Mouse (Mus musculus) ES-E14 (cell line): ENCODE data around the gene Cyp27b1. TPM values are rescaled to one million over a fixed set of nuclear protein-coding genes. Genes with fewer than 3 reads are reported as not detected.
A peak's percentile ranks its signal among the peaks of the same experiment; 100 is the strongest.

ENCODE experiments used
- DNase-seq: peaks from one replicate; pipeline ENCODE4 v3.0.0-alpha.2; 2013; ENCODE audit warnings: low read depth, low spot score
- H3K27ac ChIP-seq: 2 replicates; pipeline ENCODE4 v1.5.1; 2012; ENCODE audit warnings: low read depth, mild to moderate bottlenecking, low read length, moderate library complexity, mixed read lengths; ENCODE audit not compliant: poor library complexity, insufficient read depth, severe bottlenecking
- H3K36me3 ChIP-seq: 2 replicates; pipeline ENCODE4 v1.6.1; 2012; ENCODE audit warnings: mild to moderate bottlenecking, low read length, moderate library complexity, mixed read lengths; ENCODE audit not compliant: control insufficient read depth, poor library complexity, insufficient read depth, severe bottlenecking
- H3K4me1 ChIP-seq, 2 experiments: fragments of 150-350 bp in 1 of 2; sonication (generic) in 1 of 2; 2 replicates each; pipeline ENCODE4 v1.6.1; 2012; ENCODE audit warnings: low read length in 2 of 2, mild to moderate bottlenecking in 1 of 2, mixed read lengths in 1 of 2; ENCODE audit not compliant: control insufficient read depth in 2 of 2, insufficient read depth in 2 of 2, poor library complexity in 1 of 2
- H3K4me3 ChIP-seq, 2 experiments: fragments of 150-350 bp in 1 of 2; sonication (generic) in 1 of 2; 2 replicates each; pipeline ENCODE4 v1.5.1; 2012; ENCODE audit warnings: low read length in 2 of 2, low read depth in 1 of 2, mild to moderate bottlenecking in 1 of 2, mixed read lengths in 1 of 2; ENCODE audit not compliant: insufficient read depth in 1 of 2, poor library complexity in 1 of 2, severe bottlenecking in 1 of 2
- H3K9ac ChIP-seq: 2 replicates; pipeline ENCODE4 v1.6.1; 2012; ENCODE audit warnings: low read depth, mild to moderate bottlenecking, low read length, mixed read lengths; ENCODE audit not compliant: poor library complexity, insufficient read depth, severe bottlenecking
- H3K9me3 ChIP-seq: fragments of 150-350 bp; sonication (generic); 2 replicates; pipeline ENCODE4 v1.6.1; 2012; ENCODE audit warnings: low read depth, mild to moderate bottlenecking, low read length; ENCODE audit not compliant: control insufficient read depth, insufficient read depth
- CHD2 ChIP-seq: IDR thresholded peaks from 2 replicates; pipeline ENCODE4 v1.6.1; 2014; ENCODE audit warnings: mild to moderate bottlenecking, low read depth, low read length, inconsistent platforms
- HCFC1 ChIP-seq: IDR thresholded peaks from 2 replicates; pipeline ENCODE4 v1.6.1; 2012; ENCODE audit warnings: low read length, inconsistent platforms, borderline replicate concordance; ENCODE audit not compliant: insufficient read depth
- MAFK ChIP-seq: IDR thresholded peaks from 2 replicates; pipeline ENCODE4 v1.6.1; 2014; ENCODE audit warnings: mild to moderate bottlenecking, low read depth, low read length, inconsistent platforms; ENCODE audit not compliant: insufficient read depth
- ZC3H11A ChIP-seq: IDR thresholded peaks from 2 replicates; pipeline ENCODE4 v1.6.1; 2012; ENCODE audit warnings: low read depth, mild to moderate bottlenecking, inconsistent platforms, low read length, borderline replicate concordance
- ZNF384 ChIP-seq: IDR thresholded peaks from 2 replicates; pipeline ENCODE4 v1.6.1; 2012; ENCODE audit warnings: low read depth, low read length, inconsistent platforms
- in situ Hi-C, 2 experiments: fragments of 600-800 bp; cut with MboI; formaldehyde crosslinking; loops; one replicate each; pipeline ENCODE4 v1.15.1; 2025; ENCODE audit warnings: low sequenced_read_pairs in 2 of 2, inconsistent platforms in 1 of 2; ENCODE audit not compliant: unreplicated experiment in 2 of 2
- total RNA-seq: library from RNA; depleted of rRNA; stranded (reverse); fragments of 300-350 nt; gene quantifications from 2 replicates; pipeline ENCODE4 v1.2.3, GENCODE M21; 2012

Gene Cyp27b1
- total RNA-seq, 1 experiment = 0.40 TPM

DNA sequence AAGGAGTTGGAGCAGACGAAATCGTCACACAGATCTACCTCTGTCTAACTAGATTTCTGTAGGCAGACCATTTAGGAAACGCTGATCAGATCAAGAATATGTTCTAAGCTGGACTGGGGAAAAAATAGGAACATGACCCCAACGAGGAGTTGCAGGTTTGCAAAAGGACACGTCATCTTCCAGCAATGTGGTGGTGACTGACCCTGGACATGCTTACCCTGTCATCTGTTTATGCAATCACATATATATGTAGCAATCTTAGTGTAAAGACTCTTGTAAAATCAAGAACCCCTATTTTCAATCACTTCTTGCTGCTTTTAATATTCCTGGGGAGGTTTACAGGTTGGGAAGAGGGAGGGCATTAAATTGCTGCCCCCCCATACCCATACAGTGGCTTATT is 14.5 kb downstream of the Cyp27b1 start:
- Histone ChIP-seq H3K36me3 (peaks cover 30% of the 10 kb centered on the region), H3K4me3 (no peak overlapping the region), H3K9ac (no peak overlapping the region), H3K4me1 (peaks cover 2 to 13% of the 10 kb centered on the region in 2 experiments; a peak in 3 of 4 replicates), H3K9me3 (no peaks in the 10 kb centered on the region), H3K27ac (no peak overlapping the region)
- in situ Hi-C loops = no loop called here
- DNase-seq = no peak
- TF ChIP-seq MAFK = no peak

- peak within 1 kb of the TSS; percentile 98 for H3K9ac ChIP-seq
- peak within 1 kb of the TSS; percentile 84 to 99 for H3K4me3 ChIP-seq
- no peaks in the 10 kb centered on the region for H3K9me3 ChIP-seq
- TF ChIP-seq ZC3H11A = no peak
- no peak for TF ChIP-seq MAFK
- TF ChIP-seq ZNF384 = no peak
- TF ChIP-seq HCFC1 = 0 out of 2 replicates have a peak, but pooled peaks have one; percentile 64
- H3K4me1 ChIP-seq = peaks cover 2 to 13% of the 10 kb centered on the region in 2 experiments; a peak in 3 of 4 replicates
- peak; percentile 97 for DNase-seq
- in situ Hi-C loops = no loop called here
- H3K36me3 ChIP-seq = peaks cover 36% of the 10 kb centered on the region
- peak within 1 kb of the TSS; percentile 77 for H3K27ac ChIP-seq
These were observed 15.3 kb downstream of the Cyp27b1 start, which contains the start of gene Cdk4 for GRCm38 (mm10) chr10:127063239-127063872. Cdk4 (plus strand) TSS chr10:127063534.

DNA sequence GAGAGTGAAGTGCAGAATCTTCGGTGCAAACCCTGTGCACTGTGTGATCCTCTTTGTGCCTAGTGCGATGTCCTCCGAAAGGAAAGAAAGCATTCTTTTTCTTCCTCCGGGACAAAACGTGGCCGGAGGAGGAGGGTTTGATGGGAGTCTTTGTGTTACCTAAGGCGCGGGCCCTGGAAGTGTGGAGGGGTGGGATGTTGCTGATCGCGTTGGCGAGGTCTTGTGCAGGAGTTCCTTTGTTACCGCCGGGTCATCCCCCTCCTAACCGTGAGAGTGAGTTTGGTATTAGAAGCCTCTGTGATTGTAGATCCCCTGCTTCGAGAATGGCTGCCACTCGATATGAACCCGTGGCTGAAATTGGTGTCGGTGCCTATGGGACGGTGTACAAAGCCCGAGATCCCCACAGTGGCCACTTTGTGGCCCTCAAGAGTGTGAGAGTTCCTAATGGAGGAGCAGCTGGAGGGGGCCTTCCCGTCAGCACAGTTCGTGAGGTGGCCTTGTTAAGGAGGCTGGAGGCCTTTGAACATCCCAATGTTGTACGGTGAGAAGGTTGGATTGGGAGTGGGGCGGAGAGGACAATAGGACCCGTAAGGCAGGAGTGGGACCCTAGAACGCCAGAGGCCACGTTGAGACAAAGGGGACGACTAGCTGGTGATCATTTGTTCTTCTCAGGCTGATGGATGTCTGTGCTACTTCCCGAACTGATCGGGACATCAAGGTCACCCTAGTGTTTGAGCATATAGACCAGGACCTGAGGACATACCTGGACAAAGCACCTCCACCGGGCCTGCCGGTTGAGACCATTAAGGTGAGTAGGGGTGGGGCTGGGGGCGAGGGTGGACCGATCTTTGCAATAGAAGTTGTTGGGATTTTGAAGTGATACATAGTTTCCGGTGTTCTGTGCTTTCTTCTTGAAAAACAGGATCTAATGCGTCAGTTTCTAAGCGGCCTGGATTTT is 16.1 kb downstream of the Cyp27b1 start:
- peaks cover 2 to 10% of the 10 kb centered on the region in 2 experiments; a peak in 3 of 4 replicates for H3K4me1 ChIP-seq
- peak overlapping the region; percentile 84 to 99 for H3K4me3 ChIP-seq
- peak overlapping the region; percentile 77 for H3K27ac ChIP-seq
- no peaks in the 10 kb centered on the region for H3K9me3 ChIP-seq
- peaks cover 39% of the 10 kb centered on the region for H3K36me3 ChIP-seq
- in situ Hi-C loops = no loop called here
- TF ChIP-seq MAFK (no peak), HCFC1 (no peak), CHD2 (no peak), ZC3H11A (no peak), ZNF384 (no peak)
- H3K9ac ChIP-seq = peak overlapping the region; percentile 98
- DNase-seq = no peak

DNA sequence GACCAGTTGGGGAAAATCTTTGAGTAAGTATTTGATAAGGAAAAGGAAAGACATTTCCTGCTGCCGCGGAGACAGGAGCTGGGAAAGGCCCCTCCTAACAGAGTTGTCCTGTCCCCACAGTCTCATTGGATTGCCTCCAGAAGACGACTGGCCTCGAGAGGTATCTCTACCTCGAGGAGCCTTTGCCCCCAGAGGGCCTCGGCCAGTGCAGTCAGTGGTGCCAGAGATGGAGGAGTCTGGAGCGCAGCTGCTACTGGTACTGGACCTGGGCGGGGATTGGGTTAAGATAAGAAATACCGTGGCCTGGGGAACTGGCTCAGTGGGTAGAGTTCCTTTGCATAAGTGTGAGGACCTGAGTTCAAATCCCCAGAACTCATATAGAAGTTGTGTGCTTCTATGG is 17.9 kb downstream of the Cyp27b1 start:
- Histone ChIP-seq H3K27ac (no peak overlapping the region), H3K4me3 (no peak overlapping the region; a peak in 1 of 4 replicates), H3K9ac (no peak overlapping the region; the same call in 1 of the 2 replicates), H3K36me3 (peaks cover 39% of the 10 kb centered on the region), H3K9me3 (no peaks in the 10 kb centered on the region), H3K4me1 (peaks cover 2 to 10% of the 10 kb centered on the region in 2 experiments; a peak in 3 of 4 replicates)
- TF ChIP-seq ZC3H11A = no peak
- no peak for TF ChIP-seq ZNF384
- TF ChIP-seq CHD2 = no peak
- no peak for TF ChIP-seq MAFK
- TF ChIP-seq HCFC1 = no peak
- no peak for DNase-seq
- in situ Hi-C loops = no loop called here
